Mouse (Mus musculus) cerebellum, adult 11 months (tissue): ENCODE data around the gene Batf.
A peak's percentile ranks its signal among the peaks of the same experiment; 100 is the strongest.

Source experiments
- DNase-seq: peaks from one replicate; pipeline ENCODE4 v3.0.0; 2022

Batf gene

DNA sequence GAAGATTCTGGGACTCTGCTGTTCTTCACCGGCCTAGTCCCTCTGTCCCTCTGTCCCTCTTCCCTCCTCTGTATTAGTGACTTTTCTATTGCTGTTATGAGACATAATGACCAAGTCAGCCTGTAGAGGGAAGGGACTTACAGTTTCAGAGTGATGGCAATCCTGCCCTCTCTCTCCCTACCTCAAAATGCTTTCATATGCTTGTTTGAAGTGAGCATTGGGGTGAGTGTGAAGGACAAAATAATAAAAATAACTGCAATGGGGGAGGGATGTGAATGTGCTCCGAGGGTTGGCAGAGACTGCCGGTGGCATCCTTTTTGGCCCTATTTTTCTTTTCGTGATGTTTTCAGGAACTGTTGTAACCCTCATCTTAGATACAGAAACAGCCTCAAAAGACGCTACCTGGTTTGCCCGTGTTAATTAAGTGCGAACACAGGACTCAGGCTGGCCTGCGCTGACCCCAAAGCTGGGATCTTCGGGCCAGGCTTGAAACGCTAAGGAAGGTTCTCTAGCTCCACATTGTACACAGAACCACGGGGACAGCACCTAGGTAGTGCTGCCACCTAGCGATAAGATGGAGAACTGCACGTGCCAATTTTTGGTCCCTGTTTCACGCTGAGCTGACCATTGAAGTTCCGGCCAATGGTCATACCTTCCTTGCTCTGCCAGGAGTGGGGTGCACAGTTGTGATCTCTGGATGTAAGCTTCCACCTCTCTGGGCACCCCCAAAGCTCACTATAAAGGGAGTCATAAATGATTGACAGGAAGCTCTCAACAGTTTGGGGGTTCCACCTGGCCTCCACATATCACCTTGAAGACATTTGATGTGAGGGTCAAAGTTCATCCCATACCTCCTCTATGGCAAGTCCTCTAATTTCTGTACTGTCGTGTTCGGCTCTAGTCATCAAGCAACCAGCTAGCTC lies 42.8 kb downstream of the Batf start:
- peak; percentile 39 for DNase-seq

DNA sequence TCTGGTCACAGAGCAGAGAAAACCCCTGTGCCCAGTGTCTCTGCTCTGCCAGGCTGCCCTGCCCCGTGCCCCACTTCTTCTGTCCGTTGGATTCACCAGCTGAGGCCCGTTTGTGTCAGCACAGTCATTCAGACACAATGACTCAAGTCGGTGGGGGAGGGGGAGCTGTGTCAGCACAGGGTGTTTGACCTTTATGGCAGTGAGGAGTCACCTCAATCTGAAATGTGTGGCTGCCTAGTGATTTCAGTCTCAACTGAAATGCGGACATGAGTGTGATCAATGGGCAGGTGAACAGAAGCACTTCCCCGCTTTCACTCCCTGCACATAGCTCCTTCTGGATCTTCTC lies 43.4 kb downstream of the Batf start:
- DNase-seq: no peak

DNA sequence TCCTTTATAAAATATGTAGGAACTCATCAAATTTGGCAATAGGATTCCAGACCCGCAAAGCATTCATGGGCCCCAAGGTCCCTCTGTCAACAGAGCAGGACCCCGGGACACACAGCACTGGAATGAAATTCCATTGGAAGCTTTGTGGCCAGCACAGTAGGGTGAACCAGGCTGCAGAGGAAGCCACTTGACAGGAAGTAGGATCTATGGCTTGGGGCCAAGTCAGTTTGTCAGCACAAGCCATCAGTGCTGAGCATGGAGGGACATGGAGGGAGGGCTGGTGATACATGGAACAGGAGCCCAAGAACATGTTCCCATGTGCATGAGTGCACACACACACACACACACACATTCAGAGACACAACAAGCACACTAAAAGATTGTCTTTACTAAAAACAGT lies 49.7 kb downstream of the Batf start:
- no peak for DNase-seq

DNA sequence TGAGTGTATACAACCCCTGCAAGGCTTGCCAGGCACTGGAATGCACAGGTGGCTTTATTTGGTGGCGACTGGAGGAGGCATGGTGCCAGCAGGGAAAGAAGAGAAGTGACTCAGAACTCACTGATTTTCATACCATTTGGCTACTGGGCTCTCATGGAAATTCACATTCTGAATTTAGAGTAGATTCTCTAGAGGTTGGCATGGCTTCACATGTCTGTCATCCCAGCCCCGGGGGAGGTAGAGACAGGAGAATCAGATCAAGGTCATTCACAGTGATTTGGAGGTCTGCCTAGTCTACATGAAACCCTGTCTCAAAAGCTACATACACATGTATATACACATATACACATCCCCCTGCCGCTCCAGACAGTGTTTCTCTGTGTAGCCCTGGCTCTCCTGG lies 50.5 kb downstream of the Batf start:
- no peak for DNase-seq

DNA sequence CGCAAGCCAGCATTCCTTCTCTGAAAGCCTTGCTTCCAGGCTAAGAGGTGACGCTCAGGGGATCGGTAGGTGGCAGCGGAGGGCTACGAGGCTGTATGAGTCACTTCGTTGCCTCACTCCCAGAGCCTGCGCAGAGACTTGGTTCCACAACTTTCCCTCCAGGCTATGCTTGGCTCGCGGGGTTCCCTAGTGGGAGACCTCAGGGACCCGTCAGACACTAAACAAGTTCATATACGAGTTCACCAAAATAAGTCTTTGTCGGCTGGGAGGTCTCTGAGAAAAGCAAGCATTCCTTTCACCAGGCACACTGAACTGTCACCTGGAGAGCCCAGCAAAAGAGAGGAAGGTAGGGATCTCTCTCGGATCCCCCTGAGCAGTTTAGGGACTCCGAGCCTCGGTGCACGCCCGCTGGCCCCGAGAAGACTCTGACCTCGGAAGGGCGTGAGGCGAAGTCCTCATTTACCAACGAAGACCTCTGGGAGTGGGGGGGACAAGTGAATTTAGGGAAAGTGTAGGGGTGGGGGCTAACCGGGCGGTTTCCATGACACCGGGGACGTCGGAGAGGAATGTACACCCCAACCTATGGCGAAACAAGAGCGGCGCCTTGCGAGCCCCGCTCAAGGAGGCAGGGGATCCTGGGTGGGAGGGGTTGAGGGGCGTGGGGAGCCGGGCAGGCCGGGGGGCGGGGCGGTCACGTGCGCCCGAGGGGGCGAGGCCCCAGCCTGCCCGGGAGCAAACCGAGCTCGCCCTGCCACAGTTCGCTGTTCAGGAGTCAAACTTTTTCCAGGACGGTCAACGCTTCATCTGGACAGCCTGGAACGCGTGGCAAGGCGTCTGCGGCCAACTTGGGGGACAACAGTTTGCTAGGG lies 59.6 kb downstream of the Batf start, which contains the start of gene Flvcr2:
TSS of gene Flvcr2 (plus strand) at position 713 of the 869 bp plus-strand sequence.
- peak; percentile 24 for DNase-seq

DNA sequence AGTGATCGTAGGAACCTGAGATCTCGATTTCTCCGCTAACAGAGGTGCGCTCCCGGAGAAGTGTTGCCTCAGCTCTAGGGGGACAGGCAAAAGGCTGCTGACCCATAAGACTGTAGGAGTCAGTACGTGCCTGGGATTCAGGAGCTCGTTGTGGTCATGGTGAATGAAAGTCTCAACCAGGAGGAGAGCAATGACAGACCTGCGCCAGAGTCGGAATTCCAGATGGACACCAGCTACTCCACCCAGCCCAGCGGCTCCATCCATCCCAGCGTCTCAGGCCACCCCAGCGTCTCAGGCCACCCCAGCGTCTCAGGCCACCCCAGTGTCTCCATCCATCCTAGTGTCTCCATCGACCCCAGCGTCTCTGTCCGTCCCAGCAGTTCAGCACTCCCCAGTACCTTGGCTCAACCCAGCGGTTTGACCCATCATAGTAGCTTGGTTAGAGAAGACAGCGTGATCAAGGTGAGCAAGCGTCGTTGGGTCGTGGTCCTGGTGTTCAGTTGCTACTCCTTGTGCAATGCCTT lies 60.3 kb downstream of the Batf start:
- no peak for DNase-seq

DNA sequence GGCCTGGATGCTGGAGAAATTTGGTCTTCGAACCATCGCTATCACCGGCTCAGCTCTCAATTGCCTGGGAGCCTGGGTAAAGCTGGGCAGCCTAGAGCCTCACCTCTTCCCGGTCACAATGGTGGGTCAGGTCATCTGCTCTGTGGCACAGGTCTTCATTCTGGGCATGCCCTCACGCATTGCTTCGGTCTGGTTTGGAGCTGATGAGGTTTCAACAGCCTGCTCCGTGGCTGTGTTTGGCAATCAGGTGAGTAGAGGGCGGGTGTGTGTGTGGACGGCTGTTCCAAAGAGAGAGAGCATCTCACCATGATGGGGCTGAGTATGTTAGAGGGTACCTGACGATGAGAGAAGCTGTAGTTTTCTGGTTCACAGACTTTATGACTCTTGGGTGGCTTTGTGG lies 60.9 kb downstream of the Batf start:
- no peak for DNase-seq

DNA sequence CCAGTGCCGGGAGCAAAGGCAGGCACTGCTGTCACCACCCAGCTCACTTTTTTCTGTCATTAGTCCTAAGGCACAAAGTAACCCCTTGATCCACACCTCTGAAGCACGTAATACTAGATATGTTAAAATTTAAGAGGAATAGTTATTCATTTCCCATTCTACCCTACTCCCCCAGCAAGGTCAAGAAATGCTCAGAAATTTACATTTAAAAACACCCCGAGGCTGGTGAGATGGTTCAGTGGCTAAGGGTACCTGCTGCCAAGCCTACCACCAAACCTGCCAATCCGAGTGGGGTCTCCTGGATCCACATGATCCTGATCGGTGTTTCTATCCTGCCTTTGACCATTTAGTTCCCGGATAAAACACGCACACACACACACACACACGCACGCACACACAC lies 63.4 kb downstream of the Batf start:
- DNase-seq: no peak

DNA sequence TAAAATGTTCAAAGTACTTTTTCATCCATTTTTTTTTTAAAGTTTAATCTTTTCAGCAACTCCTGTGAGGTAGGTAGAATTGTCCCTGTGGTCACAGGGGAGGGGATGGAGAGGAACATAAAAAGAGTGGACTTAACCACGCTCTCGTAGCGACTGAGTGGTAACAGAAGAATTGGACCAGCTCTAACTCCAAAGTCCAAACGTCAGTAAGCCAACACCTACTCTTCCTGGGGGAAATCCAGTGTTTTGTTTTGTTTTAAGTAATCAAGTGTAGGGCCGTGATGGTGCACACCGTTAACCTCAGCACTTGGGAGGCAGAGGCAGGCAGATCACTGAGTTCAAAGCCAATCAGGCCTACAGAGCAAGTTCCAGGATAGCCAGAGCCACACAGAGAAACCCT lies 65.6 kb downstream of the Batf start:
- DNase-seq: no peak

DNA sequence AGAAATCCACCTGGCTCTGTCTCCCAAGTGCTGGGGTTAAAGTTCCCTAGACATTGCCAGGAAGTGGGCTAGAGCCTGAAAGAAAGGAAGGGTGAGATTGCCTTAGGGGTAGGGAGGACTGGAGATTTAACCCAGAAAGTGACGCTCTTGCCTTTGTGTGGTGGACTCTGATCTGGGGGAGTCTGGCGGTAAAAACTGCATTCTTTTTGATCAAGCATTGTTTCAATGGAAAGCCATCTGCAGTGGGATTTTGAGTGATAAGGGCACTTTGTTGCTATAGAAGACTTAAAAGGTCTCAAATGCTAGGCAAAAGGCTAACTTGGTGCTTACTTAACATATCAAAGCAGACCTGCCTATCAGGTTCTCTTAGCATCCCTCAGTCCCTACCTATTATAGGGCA lies 66.8 kb downstream of the Batf start:
- DNase-seq: no peak

DNA sequence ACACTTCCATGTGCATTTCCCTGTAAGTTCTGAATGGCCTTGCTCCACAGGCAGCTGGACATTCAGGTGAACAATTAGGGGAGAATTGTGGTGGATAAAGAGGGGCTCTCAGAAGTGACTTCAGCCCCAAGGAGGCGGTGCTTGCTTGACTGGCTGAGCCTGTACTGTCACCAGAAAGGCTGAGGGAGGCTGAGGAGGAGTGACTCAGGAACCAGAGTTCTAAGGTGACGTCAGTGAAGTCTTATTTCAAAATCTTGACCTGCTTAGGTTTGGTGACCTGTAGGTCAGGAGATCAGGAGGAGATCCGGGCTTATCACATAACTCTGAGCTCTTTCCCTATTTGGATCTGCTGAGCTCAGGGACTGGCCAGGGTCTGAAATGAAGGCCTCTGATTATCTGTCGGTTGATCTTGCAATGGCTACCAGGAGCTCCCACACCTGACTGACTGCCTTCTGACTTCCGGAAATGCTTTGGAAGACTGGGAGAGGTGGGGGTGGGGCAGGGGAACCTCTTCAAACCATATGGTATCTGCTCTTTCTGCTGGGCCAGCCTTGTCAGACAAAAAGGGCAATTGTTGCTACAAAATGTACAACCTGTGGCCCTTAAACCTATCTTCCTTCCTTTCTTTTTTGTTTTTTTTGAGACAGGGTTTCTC lies 68.3 kb downstream of the Batf start:
- DNase-seq: no peak

DNA sequence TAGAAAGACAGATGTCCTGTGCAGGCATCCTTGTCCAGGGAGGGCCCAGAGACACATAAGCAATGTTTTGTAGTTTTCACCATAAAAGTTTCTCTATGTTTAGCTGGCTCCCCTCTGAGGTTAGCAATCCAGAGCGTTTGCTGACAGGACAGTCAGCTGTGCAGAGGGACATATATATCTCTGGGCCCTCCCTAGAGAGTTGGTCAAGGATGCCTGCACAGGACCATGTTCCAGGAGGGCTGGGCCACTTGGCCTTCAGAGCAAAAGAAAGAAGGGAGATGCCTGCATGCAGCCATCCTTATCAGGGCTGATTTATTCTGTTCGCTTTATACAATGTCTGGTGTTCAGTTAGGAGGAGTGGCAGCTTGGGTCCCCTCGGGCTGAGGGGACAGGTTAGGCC lies 70.0 kb downstream of the Batf start:
- DNase-seq: no peak

DNA sequence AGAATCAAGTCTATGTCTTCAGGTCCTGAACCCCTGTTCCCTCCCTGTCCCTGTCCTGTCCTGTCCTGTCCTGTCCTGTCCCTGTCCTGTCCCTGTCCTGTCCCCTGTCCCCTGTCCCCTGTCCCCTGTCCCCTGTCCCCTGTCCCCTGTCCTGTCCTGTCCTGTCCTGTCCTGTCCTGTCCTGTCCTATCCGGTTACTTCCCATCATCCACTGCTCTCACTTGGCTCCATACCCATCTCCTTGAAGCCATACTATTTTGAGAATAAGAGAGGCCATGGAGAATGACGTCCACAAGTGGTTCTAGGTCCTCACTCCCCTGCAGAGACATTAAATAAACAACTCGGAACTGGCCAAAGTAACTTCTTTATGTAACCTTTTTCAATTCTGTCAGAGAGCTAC lies 70.6 kb downstream of the Batf start:
- no peak for DNase-seq
